Mouse (Mus musculus) thymus, adult 18-20 months (tissue): ENCODE measurements around the gene Oasl1.
"Not testable (repeated sequence)": the region's sequence is repeated elsewhere in the genome, so short reads cannot be mapped to it uniquely, and the experiment has no call there.

Experiments used
- DNase-seq, 2 experiments: peaks; one replicate each; pipeline ENCODE4 v3.0.0; 2022; ENCODE audit warnings: mixed read lengths in 2 of 2

Gene Oasl1

GRCm38 (mm10) chr5:114922998-114923473, at the start of gene Oasl1:
Gene Oasl1 (plus strand): TSS chr5:114923240.
- peak in 1 of 2 experiments; percentile 39 for DNase-seq

GRCm38 (mm10) chr5:114875858-114876257, 47.2 kb upstream of the Oasl1 start:
- DNase-seq: no peak

GRCm38 (mm10) chr5:114876331-114876730, 46.7 kb upstream of the Oasl1 start:
- DNase-seq: no peak

- DNase-seq: no peak
Observed at GRCm38 (mm10) chr5:114877487-114877886, 45.6 kb upstream of the Oasl1 start.

- no peak for DNase-seq
Observed at GRCm38 (mm10) chr5:114879399-114879798, 43.6 kb upstream of the Oasl1 start.

- DNase-seq: not testable (repeated sequence)
Observed at GRCm38 (mm10) chr5:114882319-114882718, 40.7 kb upstream of the Oasl1 start.

GRCm38 (mm10) chr5:114883022-114883421, 40.0 kb upstream of the Oasl1 start:
- DNase-seq: no peak

GRCm38 (mm10) chr5:114886801-114887200, 36.2 kb upstream of the Oasl1 start:
- DNase-seq: no peak

GRCm38 (mm10) chr5:114888995-114889394, 34.0 kb upstream of the Oasl1 start:
- DNase-seq: no peak

- no peak for DNase-seq
Observed at GRCm38 (mm10) chr5:114895542-114895941, 27.5 kb upstream of the Oasl1 start.

GRCm38 (mm10) chr5:114896688-114897373, 26.2 kb upstream of the Oasl1 start, which contains the start of gene Oasl2:
Gene Oasl2 (plus strand): TSS chr5:114896936.
- DNase-seq: no peak

GRCm38 (mm10) chr5:114897374-114897793, 25.7 kb upstream of the Oasl1 start:
- DNase-seq: no peak

- DNase-seq: no peak
Observed at GRCm38 (mm10) chr5:114898857-114899256, 24.2 kb upstream of the Oasl1 start.

GRCm38 (mm10) chr5:114902413-114902812, 20.6 kb upstream of the Oasl1 start:
- DNase-seq: no peak

- DNase-seq: no peak
Observed at GRCm38 (mm10) chr5:114908598-114909305, 14.3 kb upstream of the Oasl1 start.

GRCm38 (mm10) chr5:114913686-114914085, 9.4 kb upstream of the Oasl1 start:
- no peak for DNase-seq

GRCm38 (mm10) chr5:114914855-114915254, 8.2 kb upstream of the Oasl1 start:
- no peak for DNase-seq

- DNase-seq: no peak
Observed at GRCm38 (mm10) chr5:114915854-114916253, 7.2 kb upstream of the Oasl1 start.

GRCm38 (mm10) chr5:114916777-114917176, 6.3 kb upstream of the Oasl1 start:
- DNase-seq: no peak

GRCm38 (mm10) chr5:114917357-114917756, 5.7 kb upstream of the Oasl1 start:
- DNase-seq: not testable (repeated sequence)

- peak; percentile 61 to 81 for DNase-seq
Observed at GRCm38 (mm10) chr5:114921551-114922365, 1.3 kb upstream of the Oasl1 start.

- DNase-seq: no peak
Observed at GRCm38 (mm10) chr5:114922366-114922731, 691 bp upstream of the Oasl1 start.

GRCm38 (mm10) chr5:114926153-114926684, 3.2 kb downstream of the Oasl1 start:
- DNase-seq: no peak
